Mouse (Mus musculus) c-Kit-positive CD71-negative TER-119-negative erythroid progenitor cells, embryonic 14.5 days (primary cell): ENCODE results near the gene Bicral.

Experiments
- DNase-seq: peaks from one replicate; pipeline ENCODE4 v3.0.0-alpha.2; 2013; ENCODE audit warnings: low read depth

Bicral gene

GRCm38 (mm10) chr17:46857903-46858748 is at the start of gene Bicral:
TSS of gene Bicral (minus strand) at chr17:46858482.
- DNase-seq, result peak; percentile 36

GRCm38 (mm10) chr17:46903876-46904490 is 45.7 kb upstream of the Bicral start:
- DNase-seq, result peak; percentile 78

- no peak for DNase-seq
These were observed 42.7 kb upstream of the Bicral start for GRCm38 (mm10) chr17:46900941-46901340.

- DNase-seq, result no peak
These were observed 39.1 kb upstream of the Bicral start for GRCm38 (mm10) chr17:46897221-46897950.

GRCm38 (mm10) chr17:46895426-46895825 is 37.1 kb upstream of the Bicral start:
- DNase-seq, result no peak

- DNase-seq, result no peak
These were observed 32.7 kb upstream of the Bicral start for GRCm38 (mm10) chr17:46890843-46891594.

- DNase-seq, result peak; percentile 95
These were observed 32.0 kb upstream of the Bicral start, which contains the start of gene Tbcc for GRCm38 (mm10) chr17:46890116-46890815. TSS of gene Tbcc (plus strand) at chr17:46890684.

- DNase-seq, result no peak
These were observed 31.3 kb upstream of the Bicral start for GRCm38 (mm10) chr17:46889450-46890084.

GRCm38 (mm10) chr17:46888511-46889212 is 30.4 kb upstream of the Bicral start:
- no peak for DNase-seq

GRCm38 (mm10) chr17:46885910-46886643 is 27.8 kb upstream of the Bicral start:
- DNase-seq, result no peak

GRCm38 (mm10) chr17:46885218-46885909 is 27.1 kb upstream of the Bicral start:
- no peak for DNase-seq

GRCm38 (mm10) chr17:46884766-46885165 is 26.5 kb upstream of the Bicral start:
- no peak for DNase-seq

GRCm38 (mm10) chr17:46883107-46883506 is 24.8 kb upstream of the Bicral start:
- DNase-seq, result no peak

- no peak for DNase-seq
These were observed 23.4 kb upstream of the Bicral start for GRCm38 (mm10) chr17:46881728-46882127.

GRCm38 (mm10) chr17:46880322-46880721 is 22.0 kb upstream of the Bicral start:
- DNase-seq, result no peak

- no peak for DNase-seq
These were observed 21.6 kb upstream of the Bicral start for GRCm38 (mm10) chr17:46879841-46880311.

- no peak for DNase-seq
These were observed 18.8 kb upstream of the Bicral start for GRCm38 (mm10) chr17:46877061-46877460.

- no peak for DNase-seq
These were observed 18.2 kb upstream of the Bicral start for GRCm38 (mm10) chr17:46876371-46876950.
